Mouse (Mus musculus) T-helper 2 cell (primary cell): Measurements from ENCODE around the gene Mis18a.

Source experiments
- in situ Hi-C: fragments of 300-600 bp; cut with MboI, MseI; formaldehyde crosslinking; loops from one replicate; pipeline ENCODE4 v1.15.1; 2025; ENCODE audit warnings: high pct_unique_total_duplicates

Gene Mis18a

GRCm38 (mm10) chr16:90727233-90728115 lies at the start of gene Mis18a:
Mis18a (minus strand) TSS chr16:90727404.
- in situ Hi-C loops: no loop called here

- in situ Hi-C loops: loop anchor here (25.0 kb wide), 1 partner anchor 836 kb away; the partner anchor contains the start of gene Dnajc28
Measured at GRCm38 (mm10) chr16:90775946-90776520, 48.8 kb upstream of the Mis18a start.

GRCm38 (mm10) chr16:90774646-90775045 lies 47.4 kb upstream of the Mis18a start:
- in situ Hi-C loops: loop anchor here (25.0 kb wide), 1 partner anchor 838 kb away; the partner anchor contains the start of gene Dnajc28

GRCm38 (mm10) chr16:90774216-90774615 lies 47.0 kb upstream of the Mis18a start:
- in situ Hi-C loops: no loop called here

GRCm38 (mm10) chr16:90766919-90767454 lies 39.8 kb upstream of the Mis18a start:
- in situ Hi-C loops: no loop called here

GRCm38 (mm10) chr16:90765195-90765877 lies 38.1 kb upstream of the Mis18a start:
- in situ Hi-C loops: no loop called here

- in situ Hi-C loops: no loop called here
Measured at GRCm38 (mm10) chr16:90760515-90760914, 33.3 kb upstream of the Mis18a start.

GRCm38 (mm10) chr16:90759335-90759734 lies 32.1 kb upstream of the Mis18a start:
- in situ Hi-C loops: loop anchor here (5.0 kb wide), 1 partner anchor 38 kb away; no protein-coding TSS in a partner anchor

GRCm38 (mm10) chr16:90753386-90753941 lies 26.3 kb upstream of the Mis18a start:
- in situ Hi-C loops: no loop called here

GRCm38 (mm10) chr16:90748169-90748568 lies 21.0 kb upstream of the Mis18a start:
- in situ Hi-C loops: no loop called here

- in situ Hi-C loops: no loop called here
Measured at GRCm38 (mm10) chr16:90747143-90747542, 19.9 kb upstream of the Mis18a start.

GRCm38 (mm10) chr16:90738092-90738956 lies 11.1 kb upstream of the Mis18a start, which contains the start of gene Mrap:
Mrap (plus strand) TSS chr16:90738207.
- in situ Hi-C loops: no loop called here

- in situ Hi-C loops: no loop called here
Measured at GRCm38 (mm10) chr16:90736672-90737270, 9.6 kb upstream of the Mis18a start.

- in situ Hi-C loops: no loop called here
Measured at GRCm38 (mm10) chr16:90735611-90736010, 8.4 kb upstream of the Mis18a start.

GRCm38 (mm10) chr16:90726600-90727227 lies 490 bp downstream of the Mis18a start:
- in situ Hi-C loops: no loop called here

- in situ Hi-C loops: loop anchor here (25.0 kb wide), 1 partner anchor 887 kb away; no protein-coding TSS in a partner anchor
Measured at GRCm38 (mm10) chr16:90724051-90724450, 3.2 kb downstream of the Mis18a start.

- in situ Hi-C loops: loop anchor here (10.0 to 25.0 kb wide), 2 partner anchors 336 to 873 kb away; no protein-coding TSS in a partner anchor
Measured at GRCm38 (mm10) chr16:90710313-90710712, 16.9 kb downstream of the Mis18a start.

GRCm38 (mm10) chr16:90709711-90710289 lies 17.4 kb downstream of the Mis18a start:
- in situ Hi-C loops: loop anchor here (10.0 to 25.0 kb wide), 2 partner anchors 335 to 872 kb away; no protein-coding TSS in a partner anchor

GRCm38 (mm10) chr16:90706279-90706678 lies 20.9 kb downstream of the Mis18a start:
- in situ Hi-C loops: loop anchor here (25.0 kb wide), 1 partner anchor 869 kb away; no protein-coding TSS in a partner anchor
